Mouse (Mus musculus): ENCODE measurements around the gene Gdpd1. TPM values are rescaled to one million over a fixed set of nuclear protein-coding genes. Genes with fewer than 3 reads are reported as not detected.
A peak's percentile ranks its signal among the peaks of the same experiment; 100 is the strongest.

Gdpd1 gene
- total and polyA plus RNA-seq, 3 experiments = 7.9 to 11.2 TPM; not detected in 1

GRCm38 (mm10) chr11:87015691-87016090 lies 58.2 kb downstream of the Gdpd1 start:
- Histone ChIP-seq H3K27me3 (ENCODE audit: control insufficient read depth in 1 of 2, insufficient read depth in 2 of 2, low read length in 2 of 2) (no peaks in the 10 kb centered on the region), H3K9ac (ENCODE audit: control insufficient read depth, low read depth, low read length, poor library complexity, severe bottlenecking) (no peak overlapping the region), H3K4me1 (ENCODE audit: control insufficient read depth in 1 of 2, insufficient read depth in 2 of 2, low read length in 2 of 2) (peaks cover 0 to 3% of the 10 kb centered on the region in 2 experiments; a peak in 2 of 4 replicates), H3K27ac (ENCODE audit: control insufficient read depth, low read depth, low read length) (no peak overlapping the region), H3K36me3 (ENCODE audit: control insufficient read depth in 1 of 2, insufficient read depth in 2 of 2, low read length in 2 of 2) (no peaks in the 10 kb centered on the region; a peak in 1 of 4 replicates), H3K4me3 (ENCODE audit: control insufficient read depth in 1 of 2, insufficient read depth in 1 of 2, low read depth in 2 of 2, low read length in 2 of 2) (no peak overlapping the region), H3K79me2 (ENCODE audit: control insufficient read depth, insufficient read depth, low read length, poor library complexity) (no peaks in the 10 kb centered on the region), H3K9me3 (replicated peaks; ENCODE audit: insufficient read depth, low read length) (no peaks in the 10 kb centered on the region)
- no peak for DNase-seq (ENCODE audit: low read depth, low spot score)
- no peak for TF ChIP-seq NRF1 (IDR thresholded peaks at IDR 0.05; ENCODE audit: insufficient read depth, low read depth, low read length, poor library complexity, severe bottlenecking)
- no peak for TF ChIP-seq MXI1 (IDR thresholded peaks at IDR 0.05; ENCODE audit: low read depth, low read length)
- no peak for TF ChIP-seq ELF1 (IDR thresholded peaks at IDR 0.05; ENCODE audit: low read depth, low read length)
- TF ChIP-seq POLR2AphosphoS5 (IDR thresholded peaks at IDR 0.05; ENCODE audit: borderline replicate concordance, low read depth, low read length) = no peak
- TF ChIP-seq MAX (IDR thresholded peaks at IDR 0.05; ENCODE audit: low read length) = no peak

GRCm38 (mm10) chr11:87010476-87010875 lies 63.4 kb downstream of the Gdpd1 start:
- H3K4me1 ChIP-seq (ENCODE audit: control insufficient read depth in 1 of 2, insufficient read depth in 2 of 2, low read length in 2 of 2) = peaks cover 0 to 3% of the 10 kb centered on the region in 2 experiments; a peak in 2 of 4 replicates
- peak; percentile 98 for TF ChIP-seq ZC3H11A (IDR thresholded peaks at IDR 0.05; ENCODE audit: low read depth, low read length)
- no peak for TF ChIP-seq BHLHE40 (IDR thresholded peaks at IDR 0.05; ENCODE audit: borderline replicate concordance, low read depth, low read length)
- TF ChIP-seq USF1 (IDR thresholded peaks at IDR 0.05; ENCODE audit: low read depth, low read length) = no peak
- TF ChIP-seq SIN3A (IDR thresholded peaks at IDR 0.05; ENCODE audit: low read length) = 0 out of 2 replicates have a peak, but pooled peaks have one; percentile 49
- peak; percentile 94 for TF ChIP-seq SMC3 (IDR thresholded peaks at IDR 0.05; ENCODE audit: low read depth, low read length)
- peak; percentile 60; the same call in 1 of the 2 replicates for TF ChIP-seq TBP (IDR thresholded peaks at IDR 0.05; ENCODE audit: low read depth, low read length)
- TF ChIP-seq KAT2A (conservative IDR thresholded peaks at IDR 0.05; ENCODE audit: low read depth, low read length) = no peak
- peak; percentile 24; the same call in 1 of the 2 replicates for TF ChIP-seq MYC (IDR thresholded peaks at IDR 0.05; ENCODE audit: low read depth, low read length)
- peak; percentile 96 for TF ChIP-seq RAD21 (IDR thresholded peaks at IDR 0.05; ENCODE audit: low read depth, low read length)
- peak; percentile 68 to 96 (median 86) for TF ChIP-seq CTCF (IDR thresholded peaks at IDR 0.05 in 2 of 3, conservative IDR thresholded peaks at IDR 0.05 in 1 of 3; ENCODE audit: control insufficient read depth in 1 of 3, insufficient read depth in 1 of 3, low read depth in 2 of 3, low read length in 3 of 3, poor library complexity in 1 of 3, severe bottlenecking in 1 of 3)
- H3K9ac ChIP-seq (ENCODE audit: control insufficient read depth, low read depth, low read length, poor library complexity, severe bottlenecking) = no peak overlapping the region
- H3K9me3 ChIP-seq (replicated peaks; ENCODE audit: insufficient read depth, low read length) = no peaks in the 10 kb centered on the region
- no peaks in the 10 kb centered on the region for H3K79me2 ChIP-seq (ENCODE audit: control insufficient read depth, insufficient read depth, low read length, poor library complexity)
- peak; percentile 76 for DNase-seq (ENCODE audit: low read depth, low spot score)
- H3K36me3 ChIP-seq (ENCODE audit: control insufficient read depth in 1 of 2, insufficient read depth in 2 of 2, low read length in 2 of 2) = no peaks in the 10 kb centered on the region; a peak in 1 of 4 replicates
- H3K27me3 ChIP-seq (ENCODE audit: control insufficient read depth in 1 of 2, insufficient read depth in 2 of 2, low read length in 2 of 2) = no peaks in the 10 kb centered on the region
- no peak overlapping the region for H3K4me3 ChIP-seq (ENCODE audit: control insufficient read depth in 1 of 2, insufficient read depth in 1 of 2, low read depth in 2 of 2, low read length in 2 of 2)
- H3K27ac ChIP-seq (ENCODE audit: control insufficient read depth, low read depth, low read length) = no peak overlapping the region

DNA sequence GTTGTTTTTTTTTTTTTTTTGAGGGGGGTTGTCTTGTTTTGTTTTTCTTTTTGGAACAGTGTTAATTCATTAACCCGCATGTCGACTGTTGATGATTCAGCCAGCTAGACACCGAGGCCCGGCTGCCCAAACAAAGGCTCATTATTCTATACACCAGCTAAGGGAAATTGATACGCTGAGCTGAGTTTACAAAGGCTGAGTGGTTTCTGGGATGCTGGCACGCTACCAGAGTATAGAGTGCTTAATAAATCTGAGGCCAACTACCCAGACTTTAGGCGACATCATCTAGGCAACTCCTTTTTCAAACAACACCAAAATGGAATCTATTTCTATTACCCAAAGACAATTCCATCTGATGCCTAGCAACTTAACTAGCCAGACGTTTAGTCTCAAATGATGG lies 66.5 kb downstream of the Gdpd1 start:
- Histone ChIP-seq H3K79me2 (ENCODE audit: control insufficient read depth, insufficient read depth, low read length, poor library complexity) (no peaks in the 10 kb centered on the region), H3K4me1 (ENCODE audit: control insufficient read depth in 1 of 2, insufficient read depth in 2 of 2, low read length in 2 of 2) (peaks cover 0 to 2% of the 10 kb centered on the region in 2 experiments; a peak in 2 of 4 replicates), H3K9me3 (replicated peaks; ENCODE audit: insufficient read depth, low read length) (no peaks in the 10 kb centered on the region), H3K9ac (ENCODE audit: control insufficient read depth, low read depth, low read length, poor library complexity, severe bottlenecking) (no peak overlapping the region), H3K4me3 (ENCODE audit: control insufficient read depth in 1 of 2, insufficient read depth in 1 of 2, low read depth in 2 of 2, low read length in 2 of 2) (no peak overlapping the region), H3K36me3 (ENCODE audit: control insufficient read depth in 1 of 2, insufficient read depth in 2 of 2, low read length in 2 of 2) (no peaks in the 10 kb centered on the region; a peak in 1 of 4 replicates), H3K27ac (ENCODE audit: control insufficient read depth, low read depth, low read length) (no peak overlapping the region), H3K27me3 (ENCODE audit: control insufficient read depth in 1 of 2, insufficient read depth in 2 of 2, low read length in 2 of 2) (no peaks in the 10 kb centered on the region)
- TF ChIP-seq MYB (IDR thresholded peaks at IDR 0.05; ENCODE audit: low read depth, low read length) = no peak
- no peak for TF ChIP-seq MYC (IDR thresholded peaks at IDR 0.05; ENCODE audit: low read depth, low read length)
- TF ChIP-seq MAX (IDR thresholded peaks at IDR 0.05; ENCODE audit: low read length) = no peak
- no peak for TF ChIP-seq ZNF384 (IDR thresholded peaks at IDR 0.05; ENCODE audit: low read depth, low read length)
- TF ChIP-seq NRF1 (IDR thresholded peaks at IDR 0.05; ENCODE audit: insufficient read depth, low read depth, low read length, poor library complexity, severe bottlenecking) = no peak
- no peak for TF ChIP-seq ELF1 (IDR thresholded peaks at IDR 0.05; ENCODE audit: low read depth, low read length)
- TF ChIP-seq SIN3A (IDR thresholded peaks at IDR 0.05; ENCODE audit: low read length) = no peak
- no peak for TF ChIP-seq USF2 (IDR thresholded peaks at IDR 0.05; ENCODE audit: borderline replicate concordance in 1 of 2, insufficient read depth in 1 of 2, low read depth in 1 of 2, low read length in 2 of 2)
- TF ChIP-seq UBTF (IDR thresholded peaks at IDR 0.05; ENCODE audit: borderline replicate concordance, insufficient read depth, low read depth, low read length) = no peak
- TF ChIP-seq E2F4 (IDR thresholded peaks at IDR 0.05; ENCODE audit: borderline replicate concordance, low read depth, low read length) = no peak
- TF ChIP-seq CHD2 (IDR thresholded peaks at IDR 0.05; ENCODE audit: low read length) = no peak
- no peak for TF ChIP-seq KAT2A (conservative IDR thresholded peaks at IDR 0.05; ENCODE audit: low read depth, low read length)
- no peak for TF ChIP-seq EP300 (IDR thresholded peaks at IDR 0.05; ENCODE audit: low read depth in 1 of 2, low read length in 2 of 2)
- TF ChIP-seq POLR2AphosphoS5 (IDR thresholded peaks at IDR 0.05; ENCODE audit: borderline replicate concordance, low read depth, low read length) = no peak
- DNase-seq (ENCODE audit: low read depth, low spot score) = no peak

All from MEL (cell line).